Mouse (Mus musculus): Measurements from ENCODE around the gene Stt3b. TPM values are rescaled to one million over a fixed set of nuclear protein-coding genes. Genes with fewer than 3 reads are reported as not detected.

The Stt3b gene
- polyA plus RNA-seq, 1 experiment = 270 TPM

- Histone ChIP-seq H3K27ac (ENCODE audit: control insufficient read depth, insufficient read depth, low read depth, low read length) (no peak overlapping the region), H3K36me3 (ENCODE audit: control insufficient read depth, insufficient read depth, low read length) (no peaks in the 10 kb centered on the region), H3K27me3 (ENCODE audit: control insufficient read depth, insufficient read depth, low read length) (no peaks in the 10 kb centered on the region), H3K4me1 (ENCODE audit: control insufficient read depth, insufficient read depth, low read length) (0 out of 2 replicates have a peak, but pooled peaks cover 2% of the 10 kb centered on the region), H3K4me3 (ENCODE audit: control insufficient read depth, low read depth, low read length) (peak overlapping the region; percentile 8)
- TF ChIP-seq CTCF (IDR thresholded peaks at IDR 0.05; ENCODE audit: control insufficient read depth, insufficient read depth, insufficient replicate concordance, low read depth, low read length) (no peak), POLR2A (IDR thresholded peaks at IDR 0.05; ENCODE audit: control insufficient read depth, low read depth, low read length) (no peak)
These were observed 109.0 kb downstream of the Stt3b start for GRCm38 (mm10) chr9:115201264-115201663.

GRCm38 (mm10) chr9:115200166-115200862 lies 109.9 kb downstream of the Stt3b start:
- Histone ChIP-seq H3K36me3 (ENCODE audit: control insufficient read depth, insufficient read depth, low read length) (no peaks in the 10 kb centered on the region), H3K4me3 (ENCODE audit: control insufficient read depth, low read depth, low read length) (peak overlapping the region; percentile 62), H3K4me1 (ENCODE audit: control insufficient read depth, insufficient read depth, low read length) (no peaks in the 10 kb centered on the region), H3K27ac (ENCODE audit: control insufficient read depth, insufficient read depth, low read depth, low read length) (peak overlapping the region; percentile 15; the same call in 1 of the 2 replicates), H3K27me3 (ENCODE audit: control insufficient read depth, insufficient read depth, low read length) (no peaks in the 10 kb centered on the region)
- TF ChIP-seq CTCF (IDR thresholded peaks at IDR 0.05; ENCODE audit: control insufficient read depth, insufficient read depth, insufficient replicate concordance, low read depth, low read length) = no peak
- peak; percentile 71; the same call in 1 of the 2 replicates for TF ChIP-seq POLR2A (IDR thresholded peaks at IDR 0.05; ENCODE audit: control insufficient read depth, low read depth, low read length)

GRCm38 (mm10) chr9:115197082-115197481 lies 113.1 kb downstream of the Stt3b start:
- Histone ChIP-seq H3K27ac (ENCODE audit: control insufficient read depth, insufficient read depth, low read depth, low read length) (no peak overlapping the region), H3K4me3 (ENCODE audit: control insufficient read depth, low read depth, low read length) (no peak overlapping the region), H3K27me3 (ENCODE audit: control insufficient read depth, insufficient read depth, low read length) (no peaks in the 10 kb centered on the region), H3K4me1 (ENCODE audit: control insufficient read depth, insufficient read depth, low read length) (no peaks in the 10 kb centered on the region), H3K36me3 (ENCODE audit: control insufficient read depth, insufficient read depth, low read length) (no peaks in the 10 kb centered on the region)
- no peak for TF ChIP-seq POLR2A (IDR thresholded peaks at IDR 0.05; ENCODE audit: control insufficient read depth, low read depth, low read length)
- TF ChIP-seq CTCF (IDR thresholded peaks at IDR 0.05; ENCODE audit: control insufficient read depth, insufficient read depth, insufficient replicate concordance, low read depth, low read length) = no peak

GRCm38 (mm10) chr9:115192890-115193289 lies 117.3 kb downstream of the Stt3b start:
- Histone ChIP-seq H3K27ac (ENCODE audit: control insufficient read depth, insufficient read depth, low read depth, low read length) (no peak overlapping the region), H3K4me3 (ENCODE audit: control insufficient read depth, low read depth, low read length) (no peak overlapping the region), H3K36me3 (ENCODE audit: control insufficient read depth, insufficient read depth, low read length) (no peaks in the 10 kb centered on the region), H3K27me3 (ENCODE audit: control insufficient read depth, insufficient read depth, low read length) (no peaks in the 10 kb centered on the region), H3K4me1 (ENCODE audit: control insufficient read depth, insufficient read depth, low read length) (peaks cover 2% of the 10 kb centered on the region; the same call in 1 of the 2 replicates)
- TF ChIP-seq POLR2A (IDR thresholded peaks at IDR 0.05; ENCODE audit: control insufficient read depth, low read depth, low read length) = no peak
- TF ChIP-seq CTCF (IDR thresholded peaks at IDR 0.05; ENCODE audit: control insufficient read depth, insufficient read depth, insufficient replicate concordance, low read depth, low read length) = peak; percentile 45; the same call in 1 of the 2 replicates
